Mouse (Mus musculus) CH12.LX (cell line): ENCODE measurements around the gene Galk1. TPM values are rescaled to one million over a fixed set of nuclear protein-coding genes. Genes with fewer than 3 reads are reported as not detected.

ENCODE experiments used
- polyA plus RNA-seq: library from polyadenylated mRNA; unstranded; fragments of >175 nt; gene quantifications from 2 replicates; pipeline ENCODE4 v1.2.1, GENCODE M21; 2012; ENCODE audit warnings: low read depth; ENCODE audit not compliant: insufficient read length
- total RNA-seq, 2 experiments: library from RNA; depleted of rRNA; stranded (reverse); fragments of 300-350 nt in 1 of 2; fragments of >200 nt in 1 of 2; gene quantifications; 2 replicates each; pipeline ENCODE4 v1.2.3; 2012 to 2014

Galk1 gene
- total and polyA plus RNA-seq, 3 experiments = 263 to 413 (median 293) TPM

Other genes with a start within 250 kb of the Galk1 start
Only the 20 nearest of the 21 such genes appear.
- gene Caskin2, start 199.1 kb downstream of the Galk1 start, total RNA-seq (2012; rRNA removed) = 8.2 and 8.9 TPM in 2 replicates
- gene Caskin2, start 199.1 kb downstream of the Galk1 start, total RNA-seq (2014; rRNA removed) = 2.7 and 2.9 TPM in 2 replicates
- gene Caskin2, start 199.1 kb downstream of the Galk1 start, polyA plus RNA-seq = 6.4 and 6.9 TPM in 2 replicates
- 71.1 and 71.2 TPM in 2 replicates for gene Tsen54, start 198.0 kb downstream of the Galk1 start, total RNA-seq (2012; rRNA removed)
- gene Tsen54, start 198.0 kb downstream of the Galk1 start, total RNA-seq (2014; rRNA removed) = 44.9 and 45.8 TPM in 2 replicates
- 55.0 and 59.4 TPM in 2 replicates for gene Tsen54, start 198.0 kb downstream of the Galk1 start, polyA plus RNA-seq
- 12.3 and 14.7 TPM in 2 replicates for gene Llgl2, start 188.7 kb downstream of the Galk1 start, total RNA-seq (2012; rRNA removed)
- 3.8 and 4.4 TPM in 2 replicates for gene Llgl2, start 188.7 kb downstream of the Galk1 start, total RNA-seq (2014; rRNA removed)
- 6.8 and 9.2 TPM in 2 replicates for gene Llgl2, start 188.7 kb downstream of the Galk1 start, polyA plus RNA-seq
- gene Myo15b, start 154.3 kb downstream of the Galk1 start, total RNA-seq (2012; rRNA removed) = 0.17 and 0.21 TPM in 2 replicates
- gene Myo15b, start 154.3 kb downstream of the Galk1 start, total RNA-seq (2014; rRNA removed) = not detected in 2 replicates
- gene Myo15b, start 154.3 kb downstream of the Galk1 start, polyA plus RNA-seq = 0.43 and 0.72 TPM in 2 replicates
- gene Smim5, start 112.8 kb downstream of the Galk1 start, total RNA-seq (2012; rRNA removed) = 0.42 and 0.46 TPM in 2 replicates
- 0.98 and 1.6 TPM in 2 replicates for gene Smim5, start 112.8 kb downstream of the Galk1 start, total RNA-seq (2014; rRNA removed)
- 1.4 and 2.3 TPM in 2 replicates for gene Smim5, start 112.8 kb downstream of the Galk1 start, polyA plus RNA-seq
- gene Smim6, start 100.7 kb downstream of the Galk1 start, total RNA-seq (2012; rRNA removed) = 0.21 and 0.29 TPM in 2 replicates
- not detected in 2 replicates for gene Smim6, start 100.7 kb downstream of the Galk1 start, total RNA-seq (2014; rRNA removed)
- 0.56 and 0.59 TPM in 2 replicates for gene Smim6, start 100.7 kb downstream of the Galk1 start, polyA plus RNA-seq
- gene Sap30bp, start 79.4 kb downstream of the Galk1 start, total RNA-seq (2012; rRNA removed) = 72.2 and 83.6 TPM in 2 replicates
- gene Sap30bp, start 79.4 kb downstream of the Galk1 start, total RNA-seq (2014; rRNA removed) = 256 and 275 TPM in 2 replicates
- 167 and 219 TPM in 2 replicates for gene Sap30bp, start 79.4 kb downstream of the Galk1 start, polyA plus RNA-seq
- gene Recql5, start 79.2 kb downstream of the Galk1 start, total RNA-seq (2012; rRNA removed) = 30.9 and 31.0 TPM in 2 replicates
- 21.8 and 22.8 TPM in 2 replicates for gene Recql5, start 79.2 kb downstream of the Galk1 start, total RNA-seq (2014; rRNA removed)
- gene Recql5, start 79.2 kb downstream of the Galk1 start, polyA plus RNA-seq = 38.9 and 43.3 TPM in 2 replicates
- gene Itgb4, start 38.0 kb downstream of the Galk1 start, total RNA-seq (2012; rRNA removed) = 3.4 and 6.3 TPM in 2 replicates
- gene Itgb4, start 38.0 kb downstream of the Galk1 start, total RNA-seq (2014; rRNA removed) = 0.09 and 0.42 TPM in 2 replicates
- 0.59 and 0.91 TPM in 2 replicates for gene Itgb4, start 38.0 kb downstream of the Galk1 start, polyA plus RNA-seq
- gene H3f3b, start 15.2 kb upstream of the Galk1 start, total RNA-seq (2012; rRNA removed) = 340 and 455 TPM in 2 replicates
- gene H3f3b, start 15.2 kb upstream of the Galk1 start, total RNA-seq (2014; rRNA removed) = 567 and 573 TPM in 2 replicates
- gene H3f3b, start 15.2 kb upstream of the Galk1 start, polyA plus RNA-seq = 862 and 889 TPM in 2 replicates
- 22.2 and 24.7 TPM in 2 replicates for gene Unk, start 17.6 kb upstream of the Galk1 start, total RNA-seq (2012; rRNA removed)
- 18.5 and 20.9 TPM in 2 replicates for gene Unk, start 17.6 kb upstream of the Galk1 start, total RNA-seq (2014; rRNA removed)
- gene Unk, start 17.6 kb upstream of the Galk1 start, polyA plus RNA-seq = 30.5 and 35.0 TPM in 2 replicates
- gene Unc13d, start 65.2 kb upstream of the Galk1 start, total RNA-seq (2012; rRNA removed) = 12.2 and 14.0 TPM in 2 replicates
- gene Unc13d, start 65.2 kb upstream of the Galk1 start, total RNA-seq (2014; rRNA removed) = 8.9 and 9.6 TPM in 2 replicates
- gene Unc13d, start 65.2 kb upstream of the Galk1 start, polyA plus RNA-seq = 15.7 and 16.8 TPM in 2 replicates
- gene Wbp2, start 74.3 kb upstream of the Galk1 start, total RNA-seq (2012; rRNA removed) = 27.1 and 30.7 TPM in 2 replicates
- gene Wbp2, start 74.3 kb upstream of the Galk1 start, total RNA-seq (2014; rRNA removed) = 14.0 and 15.2 TPM in 2 replicates
- gene Wbp2, start 74.3 kb upstream of the Galk1 start, polyA plus RNA-seq = 70.8 and 97.1 TPM in 2 replicates
- gene Trim47, start 114.5 kb upstream of the Galk1 start, total RNA-seq (2012; rRNA removed) = 0.21 and 0.38 TPM in 2 replicates
- gene Trim47, start 114.5 kb upstream of the Galk1 start, total RNA-seq (2014; rRNA removed) = 0.21 TPM in 1 of 2 replicates, not detected in the other
- gene Trim47, start 114.5 kb upstream of the Galk1 start, polyA plus RNA-seq = 0.50 TPM in 1 of 2 replicates, not detected in the other
- gene Trim65, start 118.4 kb upstream of the Galk1 start, total RNA-seq (2012; rRNA removed) = 2.0 and 2.8 TPM in 2 replicates
- gene Trim65, start 118.4 kb upstream of the Galk1 start, total RNA-seq (2014; rRNA removed) = 0.66 and 0.81 TPM in 2 replicates
- gene Trim65, start 118.4 kb upstream of the Galk1 start, polyA plus RNA-seq = 1.1 and 1.4 TPM in 2 replicates
- gene Mrpl38, start 126.1 kb upstream of the Galk1 start, total RNA-seq (2012; rRNA removed) = 157 and 159 TPM in 2 replicates
- gene Mrpl38, start 126.1 kb upstream of the Galk1 start, total RNA-seq (2014; rRNA removed) = 95.6 and 109 TPM in 2 replicates
- gene Mrpl38, start 126.1 kb upstream of the Galk1 start, polyA plus RNA-seq = 171 and 188 TPM in 2 replicates
- gene Fbf1, start 155.4 kb upstream of the Galk1 start, total RNA-seq (2012; rRNA removed) = 44.8 and 45.5 TPM in 2 replicates
- gene Fbf1, start 155.4 kb upstream of the Galk1 start, total RNA-seq (2014; rRNA removed) = 23.9 and 26.6 TPM in 2 replicates
- gene Fbf1, start 155.4 kb upstream of the Galk1 start, polyA plus RNA-seq = 39.0 and 40.7 TPM in 2 replicates
- gene Ten1, start 186.1 kb upstream of the Galk1 start, total RNA-seq (2012; rRNA removed) = 76.5 and 77.4 TPM in 2 replicates
- gene Ten1, start 186.1 kb upstream of the Galk1 start, total RNA-seq (2014; rRNA removed) = 66.7 and 74.4 TPM in 2 replicates
- 70.4 and 81.8 TPM in 2 replicates for gene Ten1, start 186.1 kb upstream of the Galk1 start, polyA plus RNA-seq
- 19.3 and 21.0 TPM in 2 replicates for gene Acox1, start 186.3 kb upstream of the Galk1 start, total RNA-seq (2012; rRNA removed)
- gene Acox1, start 186.3 kb upstream of the Galk1 start, total RNA-seq (2014; rRNA removed) = 17.1 and 18.7 TPM in 2 replicates
- 20.3 and 20.4 TPM in 2 replicates for gene Acox1, start 186.3 kb upstream of the Galk1 start, polyA plus RNA-seq
- 0.17 and 0.21 TPM in 2 replicates for gene Evpl, start 225.4 kb upstream of the Galk1 start, total RNA-seq (2012; rRNA removed)
- gene Evpl, start 225.4 kb upstream of the Galk1 start, total RNA-seq (2014; rRNA removed) = 0.09 TPM in 1 of 2 replicates, not detected in the other
- 0.20 and 0.23 TPM in 2 replicates for gene Evpl, start 225.4 kb upstream of the Galk1 start, polyA plus RNA-seq